Comparison of ENCODE assay signal across 8 mouse cellular contexts in the genomic region with DNA sequence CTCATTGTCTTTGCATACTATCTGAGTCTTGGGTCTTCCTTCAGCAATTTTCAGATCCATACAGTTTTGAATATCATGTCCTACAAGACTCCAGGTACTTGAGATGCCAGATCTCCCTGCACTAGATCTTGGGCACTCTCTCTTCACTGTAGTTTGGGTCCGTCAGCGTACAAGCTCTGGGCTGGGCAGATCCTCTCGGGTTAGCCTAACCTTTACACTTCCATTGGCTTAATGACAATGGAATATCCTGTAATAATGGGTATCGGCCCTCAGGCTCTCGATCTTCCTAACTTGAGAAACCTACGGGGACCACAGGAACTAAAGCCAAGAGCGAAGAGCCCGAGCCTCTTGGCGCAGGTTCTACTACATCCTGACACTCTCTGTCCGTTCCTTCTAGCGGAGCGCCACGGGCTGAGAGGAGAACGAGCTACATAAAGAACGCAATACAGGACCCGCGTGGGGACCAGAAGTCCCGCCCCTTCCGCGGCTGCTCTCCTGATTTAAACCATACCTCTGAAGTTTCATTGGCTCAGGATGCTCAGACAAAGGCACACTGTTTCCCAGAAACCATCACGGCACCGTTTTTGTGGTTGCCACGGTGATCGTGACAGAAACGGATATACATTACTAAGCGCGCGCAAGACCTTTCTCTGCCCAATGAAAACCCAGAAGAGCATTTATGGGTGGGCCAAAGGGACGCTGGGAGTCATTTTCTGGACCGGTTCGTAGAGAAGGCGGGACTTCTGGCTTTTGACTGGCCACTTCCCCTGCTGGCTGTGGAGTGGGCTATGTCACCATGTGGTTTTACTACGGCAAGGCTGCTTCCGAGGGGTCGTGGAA. TPM values are rescaled to one million over a fixed set of nuclear protein-coding genes. Genes with fewer than 3 reads are reported as not detected.
A peak's percentile ranks its signal among the peaks of the same experiment; 100 is the strongest.
DNase-seq lines count a peak whose midpoint lies in the region; ATAC-seq lines count a peak whose summit lies in the region.

No protein-coding gene starts in this region.

- peak; percentile 98 for ATAC-seq in hindbrain, embryonic 15.5 days (ENCODE audit: low FRiP score, low read depth)

- H3K9ac ChIP-seq in hindbrain, embryonic 15.5 days: peak overlapping the region; percentile 48

- peaks cover 8% of the 10 kb centered on the region for H3K4me1 ChIP-seq in hindbrain, embryonic 15.5 days (replicated peaks)

- WGBS in hindbrain, embryonic 15.5 days: 8% methylated on average over 35 of the region's 35 CpGs

- H3K4me2 ChIP-seq in hindbrain, embryonic 15.5 days: peak overlapping the region; percentile 79

- H3K27me3 ChIP-seq in hindbrain, embryonic 15.5 days: no peaks in the 10 kb centered on the region

- no peaks in the 10 kb centered on the region for H3K9me3 ChIP-seq in hindbrain, embryonic 15.5 days

- peak; percentile 100 for DNase-seq in R1 (ENCODE audit: low read depth, low spot score)
- DNase-seq in cerebellum, postnatal 25 days: peak; percentile 91 to 93
- peak; percentile 87 to 92 for DNase-seq in frontal cortex, postnatal 25 days (ENCODE audit: low spot score in 2 of 2)
- DNase-seq in left cerebral cortex, adult 11 months (ENCODE audit: low spot score): peak; percentile 96
- peak; percentile 95 to 96 for DNase-seq in lung, postnatal 4 days
- DNase-seq in retina, postnatal 7 days (ENCODE audit: low read depth, low spot score): peak; percentile 74
- peak; percentile 52 for DNase-seq in urinary bladder, adult 2 months (ENCODE audit: low spot score)

- no peaks in the 10 kb centered on the region for H3K36me3 ChIP-seq in hindbrain, embryonic 15.5 days

- H3K27ac ChIP-seq in hindbrain, embryonic 15.5 days (replicated peaks): peak overlapping the region; percentile 85

- H3K4me3 ChIP-seq in hindbrain, embryonic 15.5 days: peak overlapping the region; percentile 47

RNA-seq across cellular contexts. Expression of a gene that starts 16.4 kb away (rescaled TPM):
- polyA plus RNA-seq in hindbrain, embryonic 15.5 days (2015; fragmentation: Nextera tagmentation; extraction: Ambion mirVana): 13.4 and 13.6 TPM in 2 replicates
- 4.6 and 4.7 TPM in 2 replicates for polyA plus RNA-seq in urinary bladder, adult 2 months (2012; rRNA removed)

RNA-seq across cellular contexts. Expression of a gene that starts 22.0 kb away (rescaled TPM):
- 1.1 and 1.3 TPM in 2 replicates for polyA plus RNA-seq in hindbrain, embryonic 15.5 days (2015; fragmentation: Nextera tagmentation; extraction: Ambion mirVana)
- 2.1 and 2.3 TPM in 2 replicates for polyA plus RNA-seq in urinary bladder, adult 2 months (2012; rRNA removed)

RNA-seq across cellular contexts. Expression of a gene that starts 27.2 kb away (rescaled TPM):
- polyA plus RNA-seq in hindbrain, embryonic 15.5 days (2015; fragmentation: Nextera tagmentation; extraction: Ambion mirVana): 549 and 585 TPM in 2 replicates
- 2,520 and 2,810 TPM in 2 replicates for polyA plus RNA-seq in urinary bladder, adult 2 months (2012; rRNA removed)

RNA-seq across cellular contexts. Expression of a gene that starts 28.4 kb away (rescaled TPM):
- polyA plus RNA-seq in hindbrain, embryonic 15.5 days (2015; fragmentation: Nextera tagmentation; extraction: Ambion mirVana): 11.7 and 11.8 TPM in 2 replicates
- 6.3 and 6.9 TPM in 2 replicates for polyA plus RNA-seq in urinary bladder, adult 2 months (2012; rRNA removed)

RNA-seq across cellular contexts. Expression of a gene that starts 48.7 kb away (rescaled TPM):
- polyA plus RNA-seq in hindbrain, embryonic 15.5 days (2015; fragmentation: Nextera tagmentation; extraction: Ambion mirVana): 0.39 and 0.45 TPM in 2 replicates
- 0.31 and 0.55 TPM in 2 replicates for polyA plus RNA-seq in urinary bladder, adult 2 months (2012; rRNA removed)

Comparison
In these comparisons a context has a peak if more than half of its experiments do, and no peak if none do; other contexts are left out.
1. Peak in every context shown above with its lines: DNase-seq, ATAC-seq, H3K4me3 ChIP-seq and H3K27ac ChIP-seq.